Mouse (Mus musculus): Measurements from ENCODE around the gene Ric8b. TPM values are rescaled to one million over a fixed set of nuclear protein-coding genes. Genes with fewer than 3 reads are reported as not detected.
A peak's percentile ranks its signal among the peaks of the same experiment; 100 is the strongest.

The Ric8b gene
- total RNA-seq, 2 experiments from 2014 or later: 16.6 to 17.7 TPM

GRCm38 (mm10) chr10:85046585-85046984, 129.2 kb downstream of the Ric8b start:
- ATAC-seq (replicated peaks; ENCODE audit: poor library complexity, severe bottlenecking): 0 out of 2 replicates have a peak, but pooled peaks have one; percentile 24

- ATAC-seq (replicated peaks; ENCODE audit: poor library complexity, severe bottlenecking): no peak
Measured at GRCm38 (mm10) chr10:85048008-85048407, 130.6 kb downstream of the Ric8b start.

- no peak for ATAC-seq (replicated peaks; ENCODE audit: poor library complexity, severe bottlenecking)
Measured at GRCm38 (mm10) chr10:85050668-85051208, 133.3 kb downstream of the Ric8b start.

GRCm38 (mm10) chr10:85052451-85052850, 135.0 kb downstream of the Ric8b start:
- no peak for ATAC-seq (replicated peaks; ENCODE audit: poor library complexity, severe bottlenecking)

- ATAC-seq (replicated peaks; ENCODE audit: poor library complexity, severe bottlenecking): no peak
Measured at GRCm38 (mm10) chr10:85054876-85055275, 137.5 kb downstream of the Ric8b start.

Other genes with a start within 250 kb of the Ric8b start
- gene Rfx4, start 161.6 kb upstream of the Ric8b start, total RNA-seq (2014; fragmentation: Nextera tagmentation): not detected in 2 replicates
- gene Rfx4, start 161.6 kb upstream of the Ric8b start, total RNA-seq (2017): not detected in 2 replicates
- 0.88 and 1.5 TPM in 2 replicates for gene Fhl4, start 184.9 kb downstream of the Ric8b start, total RNA-seq (2014; fragmentation: Nextera tagmentation)
- gene Fhl4, start 184.9 kb downstream of the Ric8b start, total RNA-seq (2017): 1.2 and 2.0 TPM in 2 replicates
- 23.5 and 25.0 TPM in 2 replicates for gene Tmem263, start 185.0 kb downstream of the Ric8b start, total RNA-seq (2014; fragmentation: Nextera tagmentation)
- gene Tmem263, start 185.0 kb downstream of the Ric8b start, total RNA-seq (2017): 16.1 and 17.6 TPM in 2 replicates
- 3.4 TPM in 1 of 2 replicates, not detected in the other for gene Mterf2, start 210.4 kb downstream of the Ric8b start, total RNA-seq (2014; fragmentation: Nextera tagmentation)
- 9.2 and 12.0 TPM in 2 replicates for gene Mterf2, start 210.4 kb downstream of the Ric8b start, total RNA-seq (2017)

Measured in granulocyte monocyte progenitor cell, adult 5-6 weeks (primary cell).